Mouse (Mus musculus) liver, embryonic 15.5 days (tissue): ENCODE data around the gene Kcnma1. TPM values are rescaled to one million over a fixed set of nuclear protein-coding genes. Genes with fewer than 3 reads are reported as not detected.

Experiments
- ATAC-seq: fragments of 200-750 bp; cut with Nextera tagmentation; 2 replicates; pipeline ENCODE4 v1.8.0; 2017; ENCODE audit warnings: moderate number of reproducible peaks, mild to moderate bottlenecking, moderate library complexity; ENCODE audit not compliant: insufficient read depth
- H3K27ac ChIP-seq: fragments of 300-500 bp; sonication (generic); replicated peaks from 2 replicates; pipeline ENCODE4 v1.5.1; 2015; ENCODE audit warnings: mild to moderate bottlenecking, inconsistent platforms
- H3K27me3 ChIP-seq: fragments of 300-500 bp; sonication (generic); 2 replicates; pipeline ENCODE4 v1.6.1; 2015; ENCODE audit warnings: mild to moderate bottlenecking, inconsistent platforms
- H3K36me3 ChIP-seq: fragments of 300-500 bp; sonication (generic); replicated peaks from 2 replicates; pipeline ENCODE4 v1.6.1; 2015; ENCODE audit warnings: moderate library complexity, mild to moderate bottlenecking, inconsistent platforms
- H3K4me1 ChIP-seq: fragments of 300-500 bp; sonication (generic); replicated peaks from 2 replicates; pipeline ENCODE4 v1.6.1; 2015; ENCODE audit warnings: inconsistent platforms
- H3K4me2 ChIP-seq: fragments of 300-500 bp; sonication (generic); 2 replicates; pipeline ENCODE4 v1.6.1; 2015; ENCODE audit warnings: moderate library complexity, mild to moderate bottlenecking, inconsistent platforms
- H3K4me3 ChIP-seq: fragments of 300-500 bp; sonication (generic); replicated peaks from 2 replicates; pipeline ENCODE4 v1.5.1; 2015; ENCODE audit warnings: mild to moderate bottlenecking, inconsistent platforms
- H3K9ac ChIP-seq: fragments of 300-500 bp; sonication (generic); 2 replicates; pipeline ENCODE4 v1.6.1; 2015; ENCODE audit warnings: moderate library complexity, mild to moderate bottlenecking, inconsistent platforms
- H3K9me3 ChIP-seq: fragments of 300-500 bp; sonication (generic); replicated peaks from 2 replicates; pipeline ENCODE4 v1.6.1; 2016; ENCODE audit warnings: inconsistent platforms
- WGBS: fragments of 180-500 bp; shearing (Covaris S2); methylation state at CpG from one replicate; pipeline ENCODE4 v1.1.7; 2015; ENCODE audit warnings: mixed read lengths; ENCODE audit not compliant: insufficient replicate concordance; 5-methylcytosine and 5-hydroxymethylcytosine counted together
- polyA plus RNA-seq: library from polyadenylated mRNA; unstranded; fragments of >200 nt; fragmentation: Nextera tagmentation; extraction: Ambion mirVana; gene quantifications from 2 replicates; pipeline ENCODE4 v1.2.1, GENCODE M21; 2015

Kcnma1 gene
- polyA plus RNA-seq, 1 experiment from 2014 or later = 0.07 TPM

- Histone ChIP-seq H3K9me3 (no peaks in the 10 kb centered on the region), H3K36me3 (no peaks in the 10 kb centered on the region), H3K4me3 (no peak overlapping the region), H3K9ac (no peak overlapping the region), H3K4me2 (no peak overlapping the region), H3K27me3 (no peaks in the 10 kb centered on the region), H3K4me1 (no peaks in the 10 kb centered on the region), H3K27ac (no peak overlapping the region)
- WGBS = 61% methylated on average over 6 of the region's 6 CpGs
- no peak for ATAC-seq
Observed at GRCm38 (mm10) chr14:23523825-23524491, 490.3 kb downstream of the Kcnma1 start.

- Histone ChIP-seq H3K27ac (no peak overlapping the region), H3K4me1 (no peaks in the 10 kb centered on the region)
Observed at GRCm38 (mm10) chr14:23522606-23523159, 491.6 kb downstream of the Kcnma1 start.

GRCm38 (mm10) chr14:23521080-23521684 is 493.1 kb downstream of the Kcnma1 start:
- Histone ChIP-seq H3K27me3 (no peaks in the 10 kb centered on the region), H3K36me3 (no peaks in the 10 kb centered on the region), H3K9me3 (no peaks in the 10 kb centered on the region), H3K4me2 (no peak overlapping the region), H3K9ac (no peak overlapping the region), H3K4me3 (no peak overlapping the region), H3K27ac (no peak overlapping the region), H3K4me1 (no peaks in the 10 kb centered on the region)
- ATAC-seq = no peak
- WGBS = 52% methylated on average over 10 of the region's 10 CpGs

More at GRCm38 (mm10) chr14:23522606-23523159, 491.6 kb downstream of the Kcnma1 start:
- no peaks in the 10 kb centered on the region for H3K27me3 ChIP-seq
- H3K4me3 ChIP-seq = no peak overlapping the region
- no peak overlapping the region for H3K4me2 ChIP-seq
- no peak overlapping the region for H3K9ac ChIP-seq
- no peaks in the 10 kb centered on the region for H3K9me3 ChIP-seq
- WGBS = 59% methylated on average over 4 of the region's 4 CpGs
- no peaks in the 10 kb centered on the region for H3K36me3 ChIP-seq
- no peak for ATAC-seq

GRCm38 (mm10) chr14:23517374-23517773 is 496.9 kb downstream of the Kcnma1 start:
- no peaks in the 10 kb centered on the region for H3K4me1 ChIP-seq
- no peaks in the 10 kb centered on the region for H3K27me3 ChIP-seq
- ATAC-seq = no peak
- H3K4me3 ChIP-seq = no peak overlapping the region
- H3K4me2 ChIP-seq = no peak overlapping the region
- H3K36me3 ChIP-seq = no peaks in the 10 kb centered on the region
- H3K9me3 ChIP-seq = no peaks in the 10 kb centered on the region
- whole genome bisulfite sequencing = 56% methylated on average over 2 of the region's 2 CpGs
- no peak overlapping the region for H3K9ac ChIP-seq
- no peak overlapping the region for H3K27ac ChIP-seq

- no peaks in the 10 kb centered on the region for H3K9me3 ChIP-seq
- no peaks in the 10 kb centered on the region for H3K27me3 ChIP-seq
- no peaks in the 10 kb centered on the region for H3K36me3 ChIP-seq
- H3K4me3 ChIP-seq = no peak overlapping the region
- H3K4me2 ChIP-seq = no peak overlapping the region
- no peaks in the 10 kb centered on the region for H3K4me1 ChIP-seq
- WGBS = 69% methylated on average over 5 of the region's 5 CpGs
- no peak overlapping the region for H3K27ac ChIP-seq
- ATAC-seq = no peak
- H3K9ac ChIP-seq = no peak overlapping the region
Observed at GRCm38 (mm10) chr14:23509792-23510191, 504.5 kb downstream of the Kcnma1 start.

- no peak overlapping the region for H3K27ac ChIP-seq
Observed at GRCm38 (mm10) chr14:23502236-23502790, 512.0 kb downstream of the Kcnma1 start.

GRCm38 (mm10) chr14:23496801-23497200 is 517.5 kb downstream of the Kcnma1 start:
- no peaks in the 10 kb centered on the region for H3K4me1 ChIP-seq
- H3K27me3 ChIP-seq = no peaks in the 10 kb centered on the region
- 54% methylated on average over 3 of the region's 3 CpGs for WGBS
- H3K9me3 ChIP-seq = no peaks in the 10 kb centered on the region
- ATAC-seq = no peak
- H3K36me3 ChIP-seq = no peaks in the 10 kb centered on the region
- H3K9ac ChIP-seq = no peak overlapping the region
- no peak overlapping the region for H3K4me2 ChIP-seq
- no peak overlapping the region for H3K27ac ChIP-seq
- H3K4me3 ChIP-seq = no peak overlapping the region

More at GRCm38 (mm10) chr14:23502236-23502790, 512.0 kb downstream of the Kcnma1 start:
- no peaks in the 10 kb centered on the region for H3K4me1 ChIP-seq
- no peak for ATAC-seq
- 36% methylated on average over 8 of the region's 8 CpGs for WGBS
- no peak overlapping the region for H3K4me3 ChIP-seq
- H3K36me3 ChIP-seq = no peaks in the 10 kb centered on the region
- no peak overlapping the region for H3K9ac ChIP-seq
- no peaks in the 10 kb centered on the region for H3K27me3 ChIP-seq
- H3K9me3 ChIP-seq = no peaks in the 10 kb centered on the region
- no peak overlapping the region for H3K4me2 ChIP-seq

- no peaks in the 10 kb centered on the region for H3K4me1 ChIP-seq
- 47% methylated on average over 4 of the region's 4 CpGs for WGBS
- H3K27ac ChIP-seq = no peak overlapping the region
- H3K36me3 ChIP-seq = no peaks in the 10 kb centered on the region
- ATAC-seq = no peak
- no peak overlapping the region for H3K9ac ChIP-seq
- H3K4me3 ChIP-seq = no peak overlapping the region
- no peak overlapping the region for H3K4me2 ChIP-seq
- no peaks in the 10 kb centered on the region for H3K27me3 ChIP-seq
- no peaks in the 10 kb centered on the region for H3K9me3 ChIP-seq
Observed at GRCm38 (mm10) chr14:23496236-23496740, 518.0 kb downstream of the Kcnma1 start.

- H3K27ac ChIP-seq = no peak overlapping the region
- WGBS = 47% methylated on average over 3 of the region's 3 CpGs
Observed at GRCm38 (mm10) chr14:23494496-23494800, 519.8 kb downstream of the Kcnma1 start.

GRCm38 (mm10) chr14:23493750-23494495 is 520.4 kb downstream of the Kcnma1 start:
- no peak overlapping the region for H3K9ac ChIP-seq
- no peak for ATAC-seq

More at GRCm38 (mm10) chr14:23494496-23494800, 519.8 kb downstream of the Kcnma1 start:
- ATAC-seq = no peak
- H3K4me1 ChIP-seq = no peaks in the 10 kb centered on the region
- H3K9ac ChIP-seq = no peak overlapping the region
- no peak overlapping the region for H3K4me3 ChIP-seq
- H3K27me3 ChIP-seq = no peaks in the 10 kb centered on the region
- no peak overlapping the region for H3K4me2 ChIP-seq
- H3K9me3 ChIP-seq = no peaks in the 10 kb centered on the region
- no peaks in the 10 kb centered on the region for H3K36me3 ChIP-seq

More at GRCm38 (mm10) chr14:23493750-23494495, 520.4 kb downstream of the Kcnma1 start:
- Histone ChIP-seq H3K36me3 (no peaks in the 10 kb centered on the region), H3K27ac (no peak overlapping the region), H3K4me1 (no peaks in the 10 kb centered on the region), H3K4me3 (no peak overlapping the region), H3K9me3 (no peaks in the 10 kb centered on the region), H3K27me3 (no peaks in the 10 kb centered on the region), H3K4me2 (no peak overlapping the region)
- 63% methylated on average over 8 of the region's 8 CpGs for WGBS
